Mouse (Mus musculus): Measurements from ENCODE around the gene Cenpm.

DNA sequence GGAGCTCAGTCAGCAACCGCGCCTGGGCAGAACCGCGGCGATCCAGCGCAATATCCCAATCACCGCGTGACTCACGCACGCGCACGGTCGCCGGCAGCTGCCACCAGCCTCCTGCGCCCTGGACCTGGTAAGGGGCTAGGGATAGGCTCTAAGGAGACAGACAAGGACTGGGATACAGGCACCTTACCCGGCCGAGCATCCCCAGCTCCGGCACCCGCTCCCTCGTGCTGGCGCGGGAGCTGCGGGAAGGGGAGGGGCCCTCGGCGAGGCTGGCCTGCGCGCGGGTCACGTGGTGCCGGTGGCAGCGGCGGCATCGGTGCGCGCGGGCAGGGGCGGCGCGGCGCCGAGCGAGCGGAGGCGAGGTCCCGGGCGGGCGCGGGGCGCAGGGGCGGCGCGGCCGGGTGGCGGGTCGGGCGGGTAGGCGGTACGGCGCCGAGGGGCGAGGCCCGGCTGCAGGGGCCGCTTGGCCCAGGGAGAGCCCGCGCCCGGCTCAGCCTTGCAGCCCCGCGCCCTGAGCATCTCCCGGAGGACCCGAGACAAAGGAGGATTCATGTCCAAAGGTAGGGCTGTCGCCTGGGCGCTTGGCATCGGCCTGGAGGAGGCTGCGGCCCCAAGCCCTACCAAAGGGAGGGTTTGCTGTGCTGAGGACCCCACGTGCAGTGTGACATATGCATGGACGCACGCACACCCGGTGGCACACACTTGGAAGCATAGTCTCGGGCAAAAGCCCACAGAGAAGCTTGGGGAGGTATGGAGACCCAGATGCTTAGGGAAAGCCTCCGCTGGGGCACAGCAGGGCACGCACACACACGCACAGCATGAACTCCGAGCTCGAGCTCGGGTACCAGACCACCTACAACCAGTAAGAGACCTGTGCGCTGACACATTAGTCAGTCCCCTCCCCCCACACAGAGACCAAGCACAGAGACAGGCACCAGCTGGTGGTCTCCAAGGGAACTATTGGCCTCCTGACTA, 30.7 kb upstream of the Cenpm start:
- TF ChIP-seq CTCF (IDR thresholded peaks at IDR 0.05; ENCODE audit: low read depth, low read length) (no peak), POLR2A (IDR thresholded peaks at IDR 0.05; ENCODE audit: insufficient read depth, low read length) (no peak)

Measured in ES-Bruce4 (cell line).